26 mouse cellular contexts compared by ENCODE assay signal in the genomic region with DNA sequence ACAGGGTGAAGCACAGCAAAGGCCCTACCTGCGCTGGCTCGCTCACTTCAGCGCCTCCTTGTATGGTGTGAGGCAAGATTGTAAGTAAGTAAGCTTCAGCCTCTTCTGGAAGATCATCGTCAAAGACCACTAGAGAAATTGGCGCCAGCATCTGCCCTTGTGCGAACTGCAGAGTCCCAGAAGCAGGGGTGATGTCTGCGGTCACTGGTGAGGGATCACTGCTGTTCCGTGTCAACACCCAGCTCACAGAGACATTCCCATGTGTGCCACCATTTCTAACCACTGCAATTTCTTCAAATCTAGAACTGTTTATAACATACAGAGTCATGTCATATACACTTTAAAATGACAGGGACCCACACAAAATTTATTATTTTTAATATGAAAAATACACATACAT. TPM values are rescaled to one million over a fixed set of nuclear protein-coding genes. Genes with fewer than 3 reads are reported as not detected.
A peak's percentile ranks its signal among the peaks of the same experiment; 100 is the strongest.
DNase-seq lines count a peak whose midpoint lies in the region; ATAC-seq lines count a peak whose summit lies in the region.
"Had no signal": no experiment of that assay in that cellular context is flagged by ENCODE, and none has a peak within 500 bp of the region (broad histone marks: within the 10 kb centered on the region; RNA-seq: fewer than 3 reads in every experiment).

No protein-coding gene starts in this region.

- no peaks in the 10 kb centered on the region for H3K36me3 ChIP-seq in kidney, embryonic 15.5 days
- no peaks in the 10 kb centered on the region for H3K36me3 ChIP-seq in lung, embryonic 16.5 days (ENCODE audit: control insufficient read depth, insufficient read depth, low read length)
- H3K36me3 ChIP-seq: G1E; heart, embryonic 10.5 days; heart, embryonic 13.5 days had no signal

- WGBS in kidney, embryonic 15.5 days: 77% methylated on average over 8 of the region's 8 CpGs
- WGBS in lung, embryonic 16.5 days: 67% methylated on average over 8 of the region's 8 CpGs

- H3K4me1 ChIP-seq in kidney, embryonic 15.5 days: no peaks in the 10 kb centered on the region
- H3K4me1 ChIP-seq in lung, embryonic 16.5 days (replicated peaks; ENCODE audit: control insufficient read depth, insufficient read depth, low read length): no peaks in the 10 kb centered on the region
- H3K4me1 ChIP-seq: forebrain, embryonic 10.5 days; forebrain, embryonic 13.5 days; heart, embryonic 10.5 days; heart, embryonic 13.5 days had no signal

- ATAC-seq in kidney, embryonic 15.5 days (replicated peaks; ENCODE audit: low FRiP score): peak; percentile 67
- ATAC-seq in lung, embryonic 16.5 days (ENCODE audit: low read depth): peak; percentile 34; the same call in 1 of the 2 replicates
- ATAC-seq: forebrain, embryonic 13.5 days; forebrain, embryonic 16.5 days; Patski had no signal

- no peak overlapping the region for H3K27ac ChIP-seq in kidney, embryonic 15.5 days
- no peak overlapping the region for H3K27ac ChIP-seq in lung, embryonic 16.5 days (ENCODE audit: low read length)
- H3K27ac ChIP-seq: forebrain, embryonic 10.5 days; forebrain, embryonic 13.5 days; heart, adult 2 months; heart, embryonic 10.5 days; heart, embryonic 13.5 days; hindbrain, embryonic 14.5 days had no signal

- no peaks in the 10 kb centered on the region for H3K9me3 ChIP-seq in kidney, embryonic 15.5 days (replicated peaks)
- no peaks in the 10 kb centered on the region for H3K9me3 ChIP-seq in lung, embryonic 16.5 days (ENCODE audit: control insufficient read depth, low read length)
- H3K9me3 ChIP-seq: forebrain, embryonic 10.5 days; forebrain, embryonic 13.5 days; G1E; heart, embryonic 10.5 days; heart, embryonic 13.5 days had no signal

- no peak overlapping the region for H3K4me3 ChIP-seq in kidney, embryonic 15.5 days (replicated peaks)
- H3K4me3 ChIP-seq in lung, embryonic 16.5 days (ENCODE audit: low read length): no peak overlapping the region
- H3K4me3 ChIP-seq: forebrain, embryonic 10.5 days; forebrain, embryonic 13.5 days; heart, adult 2 months; heart, embryonic 10.5 days; heart, embryonic 13.5 days had no signal

- no peaks in the 10 kb centered on the region for H3K27me3 ChIP-seq in kidney, embryonic 15.5 days
- no peaks in the 10 kb centered on the region for H3K27me3 ChIP-seq in lung, embryonic 16.5 days (ENCODE audit: control insufficient read depth, insufficient read depth, low read depth, low read length)
- H3K27me3 ChIP-seq: CH12.LX; forebrain, embryonic 13.5 days; heart, embryonic 13.5 days had no signal

- H3K9ac ChIP-seq in kidney, embryonic 15.5 days: no peak overlapping the region
- H3K9ac ChIP-seq in lung, embryonic 16.5 days (ENCODE audit: low read length): no peak overlapping the region
- H3K9ac ChIP-seq: forebrain, embryonic 13.5 days; heart, embryonic 13.5 days; hindbrain, embryonic 14.5 days had no signal

- no peak overlapping the region for H3K4me2 ChIP-seq in kidney, embryonic 15.5 days
- H3K4me2 ChIP-seq in lung, embryonic 16.5 days (ENCODE audit: low read depth, low read length): no peak overlapping the region
- H3K4me2 ChIP-seq: forebrain, embryonic 13.5 days; heart, embryonic 13.5 days; hindbrain, embryonic 14.5 days had no signal

- no peak for DNase-seq in kidney, adult 9 months
- peak; percentile 28 for DNase-seq in kidney, postnatal 14 days
- DNase-seq in kidney, postnatal 25 days: no peak
- no peak for DNase-seq in lung, postnatal 25 days (ENCODE audit: low spot score)
- DNase-seq: adrenal gland, postnatal 10 days; adrenal gland, postnatal 36 days; B cell, adult 2 months; cerebellum, adult 18-20 months; cerebellum, adult 9-10 months; cerebellum, postnatal 14 days; gastrocnemius, postnatal 10 days; gastrocnemius, postnatal 36 days; heart, adult 2 months; heart, postnatal 14 days; heart, postnatal 4 days had no signal

RNA-seq across cellular contexts. Expression of gene Adgrv1, which starts 54.3 kb away (rescaled TPM):
- 4.3 and 4.8 TPM in 2 replicates for polyA plus RNA-seq in kidney, embryonic 15.5 days (2015; fragmentation: Nextera tagmentation; extraction: Ambion mirVana)
- 1.3 and 1.9 TPM in 2 replicates for polyA plus RNA-seq in lung, embryonic 16.5 days (2015; fragmentation: Nextera tagmentation; extraction: Ambion mirVana)
- polyA plus RNA-seq: G1E had no signal
